Mouse (Mus musculus): Measurements from ENCODE around the gene Myo10. TPM values are rescaled to one million over a fixed set of nuclear protein-coding genes. Genes with fewer than 3 reads are reported as not detected.

Myo10 gene
- polyA plus RNA-seq, 1 experiment from 2014 or later, result 24.4 TPM

DNA sequence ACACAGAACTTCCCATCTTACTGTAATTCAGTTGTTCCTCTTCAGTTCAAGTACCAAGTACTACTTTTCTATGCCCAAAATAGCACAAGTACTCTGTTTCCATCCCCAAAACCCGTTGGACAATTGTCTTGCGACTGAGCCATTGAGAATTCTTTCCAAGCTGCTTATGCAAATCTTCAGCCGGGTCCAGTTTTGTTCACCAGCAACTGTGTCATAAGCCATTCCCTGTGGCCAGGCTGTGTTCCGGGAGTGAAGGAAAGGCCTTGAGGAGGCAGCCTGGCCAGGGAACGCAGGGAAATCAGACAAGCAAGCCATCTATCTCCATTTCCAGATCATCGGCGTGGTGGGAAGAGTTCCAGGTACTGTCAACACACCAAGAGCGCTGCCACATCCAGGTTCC lies 34.4 kb upstream of the Myo10 start:
- Histone ChIP-seq H3K9ac (no peak overlapping the region), H3K4me2 (replicated peaks) (no peak overlapping the region), H3K36me3 (replicated peaks; ENCODE audit: control insufficient read depth, insufficient read depth) (no peaks in the 10 kb centered on the region), H3K27ac (no peak overlapping the region), H3K9me3 (ENCODE audit: control insufficient read depth, low read length) (no peaks in the 10 kb centered on the region), H3K4me1 (replicated peaks; ENCODE audit: control insufficient read depth, insufficient read depth, low read length) (no peaks in the 10 kb centered on the region), H3K4me3 (replicated peaks; ENCODE audit: low read length) (no peak overlapping the region), H3K27me3 (ENCODE audit: control insufficient read depth, insufficient read depth, low read length) (no peaks in the 10 kb centered on the region)
- WGBS, result 81% methylated on average over 8 of the region's 8 CpGs
- ATAC-seq (ENCODE audit: low FRiP score) (no peak), DNase-seq (ENCODE audit: low spot score) (no peak)

DNA sequence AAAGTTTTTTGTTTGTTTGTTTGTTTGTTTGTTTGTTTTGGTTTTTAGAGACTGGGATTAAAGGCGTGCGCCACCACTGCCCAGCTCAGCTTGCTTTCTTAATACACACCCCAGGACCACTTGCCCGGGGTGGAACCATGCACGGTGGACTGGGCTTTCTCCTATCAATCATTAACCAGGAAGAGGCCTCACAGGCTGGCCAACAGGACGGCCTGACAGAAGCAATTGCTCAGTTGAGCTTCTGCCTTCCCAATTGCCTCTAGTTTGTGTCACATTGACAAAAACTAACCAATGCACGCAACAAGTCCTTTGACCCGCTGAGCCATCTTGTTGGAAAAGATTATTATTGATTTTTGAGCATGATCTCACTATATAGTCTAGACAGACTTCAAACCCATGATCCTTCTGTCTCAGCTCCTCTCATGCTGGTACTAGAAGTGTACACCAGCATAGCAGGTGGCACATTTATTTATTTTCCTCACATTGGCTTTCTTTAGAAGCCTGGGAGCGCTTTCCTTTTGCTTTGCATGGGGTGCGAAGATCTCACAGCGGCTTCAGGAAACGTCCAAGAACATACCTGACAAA lies 32.9 kb upstream of the Myo10 start:
- no peaks in the 10 kb centered on the region for H3K9me3 ChIP-seq (ENCODE audit: control insufficient read depth, low read length)
- H3K36me3 ChIP-seq (replicated peaks; ENCODE audit: control insufficient read depth, insufficient read depth), result no peaks in the 10 kb centered on the region
- no peaks in the 10 kb centered on the region for H3K27me3 ChIP-seq (ENCODE audit: control insufficient read depth, insufficient read depth, low read length)
- no peak for ATAC-seq (ENCODE audit: low FRiP score)
- no peak overlapping the region for H3K27ac ChIP-seq
- no peaks in the 10 kb centered on the region for H3K4me1 ChIP-seq (replicated peaks; ENCODE audit: control insufficient read depth, insufficient read depth, low read length)
- H3K4me2 ChIP-seq (replicated peaks), result no peak overlapping the region
- H3K4me3 ChIP-seq (replicated peaks; ENCODE audit: low read length), result no peak overlapping the region
- WGBS, result 81% methylated on average over 11 of the region's 11 CpGs
- H3K9ac ChIP-seq, result no peak overlapping the region
- DNase-seq (ENCODE audit: low spot score), result no peak

DNA sequence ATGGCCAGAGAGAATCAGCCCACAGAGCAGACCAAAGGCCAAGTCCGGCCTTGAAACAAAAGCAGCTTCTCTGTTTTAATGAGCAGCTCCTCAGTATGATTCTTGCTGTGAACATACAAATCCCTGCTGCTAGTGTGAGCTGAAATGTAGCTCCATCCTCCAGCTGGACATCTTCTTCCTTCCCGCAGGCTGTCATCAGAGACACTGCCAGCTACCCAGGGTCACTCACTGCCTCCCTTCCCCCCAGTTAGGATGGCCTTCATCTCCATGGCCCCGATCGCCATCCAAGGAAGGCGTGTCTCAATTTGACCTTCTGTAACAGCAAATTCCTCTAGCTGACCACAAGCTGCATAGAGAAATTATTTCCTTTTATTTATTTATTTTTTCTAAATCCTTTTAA lies 32.4 kb upstream of the Myo10 start:
- H3K9me3 ChIP-seq (ENCODE audit: control insufficient read depth, low read length), result no peaks in the 10 kb centered on the region
- no peaks in the 10 kb centered on the region for H3K4me1 ChIP-seq (replicated peaks; ENCODE audit: control insufficient read depth, insufficient read depth, low read length)
- DNase-seq (ENCODE audit: low spot score) (no peak), ATAC-seq (ENCODE audit: low FRiP score) (no peak)
- no peak overlapping the region for H3K27ac ChIP-seq
- no peaks in the 10 kb centered on the region for H3K36me3 ChIP-seq (replicated peaks; ENCODE audit: control insufficient read depth, insufficient read depth)
- H3K9ac ChIP-seq, result no peak overlapping the region
- H3K27me3 ChIP-seq (ENCODE audit: control insufficient read depth, insufficient read depth, low read length), result no peaks in the 10 kb centered on the region
- H3K4me3 ChIP-seq (replicated peaks; ENCODE audit: low read length), result no peak overlapping the region
- H3K4me2 ChIP-seq (replicated peaks), result no peak overlapping the region
- WGBS, result 82% methylated on average over 5 of the region's 5 CpGs

DNA sequence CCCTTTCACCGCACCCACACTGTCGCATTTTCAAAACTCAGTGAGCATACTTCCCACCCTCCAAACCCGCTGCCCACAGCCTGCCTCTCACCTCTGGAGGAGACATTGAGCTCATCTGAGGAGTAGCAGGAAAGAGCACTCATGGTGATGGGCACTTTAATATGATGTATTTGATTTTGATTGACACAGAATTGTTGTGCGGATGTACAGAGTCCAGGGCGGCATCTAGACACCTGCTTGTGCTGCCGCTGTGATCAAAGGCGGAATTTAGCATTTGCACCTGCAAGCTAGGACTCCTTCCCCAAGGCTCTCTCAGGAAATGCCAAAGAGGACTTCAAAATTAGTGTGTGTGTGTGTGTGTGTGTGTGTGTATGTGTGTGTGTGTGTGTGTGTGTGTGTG lies 31.4 kb upstream of the Myo10 start:
- H3K4me1 ChIP-seq (replicated peaks; ENCODE audit: control insufficient read depth, insufficient read depth, low read length), result no peaks in the 10 kb centered on the region
- H3K36me3 ChIP-seq (replicated peaks; ENCODE audit: control insufficient read depth, insufficient read depth), result no peaks in the 10 kb centered on the region
- H3K9ac ChIP-seq, result no peak overlapping the region
- no peaks in the 10 kb centered on the region for H3K27me3 ChIP-seq (ENCODE audit: control insufficient read depth, insufficient read depth, low read length)
- 89% methylated on average over 7 of the region's 7 CpGs for WGBS
- no peak overlapping the region for H3K4me3 ChIP-seq (replicated peaks; ENCODE audit: low read length)
- DNase-seq (ENCODE audit: low spot score), result no peak
- H3K4me2 ChIP-seq (replicated peaks), result no peak overlapping the region
- H3K9me3 ChIP-seq (ENCODE audit: control insufficient read depth, low read length), result no peaks in the 10 kb centered on the region
- no peak for ATAC-seq (ENCODE audit: low FRiP score)
- H3K27ac ChIP-seq, result no peak overlapping the region

DNA sequence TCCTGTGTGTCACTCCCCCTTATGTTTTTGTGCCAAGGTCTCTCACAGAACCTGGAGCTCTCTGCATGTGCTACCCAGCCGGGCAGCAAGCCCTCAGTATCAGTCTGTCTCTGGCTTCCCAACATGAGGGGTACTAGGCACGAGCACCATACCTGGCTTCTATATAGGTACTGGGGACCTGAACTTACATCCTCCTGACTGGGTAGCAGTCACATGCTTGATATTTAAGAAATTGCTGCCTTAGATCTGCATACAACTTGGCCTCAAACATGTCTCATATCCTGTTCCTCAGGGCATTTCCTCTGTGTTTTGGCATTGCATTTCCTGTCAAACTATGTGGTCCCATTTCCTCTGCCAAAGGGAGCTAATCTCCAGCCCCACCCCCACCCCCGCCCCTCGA lies 30.4 kb upstream of the Myo10 start:
- no peak overlapping the region for H3K27ac ChIP-seq
- H3K9me3 ChIP-seq (ENCODE audit: control insufficient read depth, low read length), result no peaks in the 10 kb centered on the region
- no peak overlapping the region for H3K4me2 ChIP-seq (replicated peaks)
- H3K36me3 ChIP-seq (replicated peaks; ENCODE audit: control insufficient read depth, insufficient read depth), result no peaks in the 10 kb centered on the region
- H3K27me3 ChIP-seq (ENCODE audit: control insufficient read depth, insufficient read depth, low read length), result no peaks in the 10 kb centered on the region
- 89% methylated on average over 4 of the region's 4 CpGs for WGBS
- H3K9ac ChIP-seq, result no peak overlapping the region
- ATAC-seq (ENCODE audit: low FRiP score) (no peak), DNase-seq (ENCODE audit: low spot score) (no peak)
- no peak overlapping the region for H3K4me3 ChIP-seq (replicated peaks; ENCODE audit: low read length)
- H3K4me1 ChIP-seq (replicated peaks; ENCODE audit: control insufficient read depth, insufficient read depth, low read length), result no peaks in the 10 kb centered on the region

DNA sequence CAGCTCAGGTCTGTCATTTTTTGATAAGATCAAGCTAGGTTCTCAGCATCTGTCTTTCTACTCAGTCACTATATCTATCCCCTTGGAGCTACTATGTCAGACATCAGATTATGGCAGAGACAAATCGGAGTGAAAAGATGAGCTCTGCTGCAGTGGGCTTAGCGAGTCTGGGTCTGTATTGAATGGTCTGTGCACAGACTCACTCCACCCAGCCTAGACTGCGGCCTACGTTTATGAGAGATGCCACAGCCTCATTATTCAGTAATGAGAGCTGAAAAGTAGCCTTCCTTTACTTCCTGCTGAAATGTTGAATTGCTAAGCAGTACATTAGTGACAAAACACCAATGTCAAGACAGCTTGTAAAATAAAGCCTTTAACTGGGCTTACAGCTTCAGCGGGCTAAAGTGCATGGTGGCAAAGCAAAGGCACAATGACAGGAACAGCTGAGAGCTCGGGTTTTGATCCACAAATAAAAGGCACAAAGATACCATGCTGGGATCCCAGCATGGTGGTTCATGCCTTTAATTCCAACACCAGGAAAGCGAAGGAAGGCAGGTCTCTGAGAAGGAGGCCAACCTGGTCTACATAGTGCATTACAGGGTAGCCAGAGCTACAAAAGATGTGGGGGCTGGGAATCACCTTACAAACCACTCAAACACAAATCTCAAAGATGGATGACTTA lies 28.7 kb upstream of the Myo10 start:
- Histone ChIP-seq H3K4me3 (replicated peaks; ENCODE audit: low read length) (no peak overlapping the region), H3K27ac (no peak overlapping the region), H3K9me3 (ENCODE audit: control insufficient read depth, low read length) (no peaks in the 10 kb centered on the region), H3K9ac (no peak overlapping the region), H3K36me3 (replicated peaks; ENCODE audit: control insufficient read depth, insufficient read depth) (no peaks in the 10 kb centered on the region), H3K27me3 (ENCODE audit: control insufficient read depth, insufficient read depth, low read length) (no peaks in the 10 kb centered on the region), H3K4me1 (replicated peaks; ENCODE audit: control insufficient read depth, insufficient read depth, low read length) (no peaks in the 10 kb centered on the region), H3K4me2 (replicated peaks) (no peak overlapping the region)
- 29% methylated on average over 7 of the region's 7 CpGs for WGBS
- no peak for ATAC-seq (ENCODE audit: low FRiP score)
- DNase-seq (ENCODE audit: low spot score), result no peak

DNA sequence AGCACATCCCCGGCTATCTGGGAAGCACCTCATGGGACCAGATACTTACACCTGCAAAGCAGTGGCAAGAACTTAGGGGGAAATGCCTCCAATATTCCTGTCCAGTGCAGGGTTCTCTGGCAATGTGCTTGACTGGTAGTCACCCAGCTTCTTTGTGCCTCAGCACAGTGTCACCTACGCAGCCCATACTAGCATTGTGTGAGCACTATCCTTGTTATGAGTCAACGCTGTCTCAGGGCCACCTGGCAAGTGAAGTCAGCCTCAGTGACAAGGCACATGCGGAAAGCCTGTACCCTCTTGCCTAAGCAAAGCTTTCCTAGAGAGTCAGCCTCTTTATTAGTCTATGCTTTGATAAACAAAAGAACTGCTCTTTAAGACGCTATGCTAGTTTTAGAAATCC lies 24.0 kb upstream of the Myo10 start:
- no peak for DNase-seq (ENCODE audit: low spot score)
- Histone ChIP-seq H3K9ac (no peak overlapping the region), H3K27me3 (ENCODE audit: control insufficient read depth, insufficient read depth, low read length) (no peaks in the 10 kb centered on the region), H3K4me3 (replicated peaks; ENCODE audit: low read length) (no peak overlapping the region), H3K4me1 (replicated peaks; ENCODE audit: control insufficient read depth, insufficient read depth, low read length) (no peaks in the 10 kb centered on the region), H3K36me3 (replicated peaks; ENCODE audit: control insufficient read depth, insufficient read depth) (no peaks in the 10 kb centered on the region), H3K4me2 (replicated peaks) (no peak overlapping the region), H3K9me3 (ENCODE audit: control insufficient read depth, low read length) (no peaks in the 10 kb centered on the region), H3K27ac (no peak overlapping the region)
- WGBS, result 90% methylated on average over 5 of the region's 5 CpGs
- no peak for ATAC-seq (ENCODE audit: low FRiP score)

DNA sequence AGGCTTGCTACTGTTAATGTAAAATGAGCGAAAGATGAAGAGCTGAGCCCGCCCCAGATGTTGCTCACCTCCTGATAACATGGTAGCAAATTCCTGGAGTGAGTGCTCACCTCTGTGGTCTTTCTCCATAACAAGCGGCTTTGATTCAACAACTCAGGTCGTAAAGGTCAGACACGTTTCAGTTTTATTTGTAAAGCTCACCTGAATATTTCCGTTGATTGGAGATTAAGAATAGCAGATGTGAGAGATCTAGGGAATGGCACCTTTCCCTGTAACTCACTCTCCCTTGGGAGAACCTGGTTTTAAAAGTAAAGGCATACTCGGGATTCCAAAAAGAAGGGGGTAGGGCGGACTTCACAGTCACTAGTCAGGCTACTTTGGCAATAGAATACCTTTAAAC lies 20.0 kb upstream of the Myo10 start:
- Histone ChIP-seq H3K27ac (no peak overlapping the region), H3K9me3 (ENCODE audit: control insufficient read depth, low read length) (no peaks in the 10 kb centered on the region), H3K9ac (no peak overlapping the region), H3K36me3 (replicated peaks; ENCODE audit: control insufficient read depth, insufficient read depth) (no peaks in the 10 kb centered on the region), H3K4me2 (replicated peaks) (no peak overlapping the region), H3K4me1 (replicated peaks; ENCODE audit: control insufficient read depth, insufficient read depth, low read length) (no peaks in the 10 kb centered on the region), H3K27me3 (ENCODE audit: control insufficient read depth, insufficient read depth, low read length) (no peaks in the 10 kb centered on the region), H3K4me3 (replicated peaks; ENCODE audit: low read length) (no peak overlapping the region)
- DNase-seq (ENCODE audit: low spot score) (no peak), ATAC-seq (ENCODE audit: low FRiP score) (no peak)
- WGBS, result 86% methylated on average over 8 of the region's 8 CpGs

DNA sequence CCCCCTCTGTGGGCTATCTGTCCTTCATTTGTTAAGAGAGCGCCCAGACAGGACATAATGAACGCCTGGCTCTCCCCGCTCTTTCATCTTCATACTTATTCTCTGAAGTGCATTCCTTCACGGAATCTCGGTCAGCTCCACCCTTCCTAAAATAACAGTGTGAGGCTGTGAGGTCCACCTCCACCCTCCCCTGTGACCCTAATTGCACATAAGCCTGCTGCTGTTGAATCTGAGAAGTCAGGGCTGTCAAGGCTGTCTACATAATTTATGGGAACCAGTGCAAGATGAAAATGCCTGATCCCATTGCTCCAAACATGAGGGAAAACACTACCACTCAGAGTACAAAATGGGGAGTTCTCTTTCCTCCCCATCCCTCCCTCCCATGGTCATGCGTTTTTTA lies 19.0 kb upstream of the Myo10 start:
- ATAC-seq (ENCODE audit: low FRiP score) (no peak), DNase-seq (ENCODE audit: low spot score) (no peak)
- Histone ChIP-seq H3K9ac (no peak overlapping the region), H3K4me3 (replicated peaks; ENCODE audit: low read length) (no peak overlapping the region), H3K4me2 (replicated peaks) (no peak overlapping the region), H3K4me1 (replicated peaks; ENCODE audit: control insufficient read depth, insufficient read depth, low read length) (no peaks in the 10 kb centered on the region), H3K27ac (no peak overlapping the region), H3K9me3 (ENCODE audit: control insufficient read depth, low read length) (no peaks in the 10 kb centered on the region), H3K27me3 (ENCODE audit: control insufficient read depth, insufficient read depth, low read length) (no peaks in the 10 kb centered on the region), H3K36me3 (replicated peaks; ENCODE audit: control insufficient read depth, insufficient read depth) (no peaks in the 10 kb centered on the region)
- WGBS, result 67% methylated on average over 6 of the region's 6 CpGs

DNA sequence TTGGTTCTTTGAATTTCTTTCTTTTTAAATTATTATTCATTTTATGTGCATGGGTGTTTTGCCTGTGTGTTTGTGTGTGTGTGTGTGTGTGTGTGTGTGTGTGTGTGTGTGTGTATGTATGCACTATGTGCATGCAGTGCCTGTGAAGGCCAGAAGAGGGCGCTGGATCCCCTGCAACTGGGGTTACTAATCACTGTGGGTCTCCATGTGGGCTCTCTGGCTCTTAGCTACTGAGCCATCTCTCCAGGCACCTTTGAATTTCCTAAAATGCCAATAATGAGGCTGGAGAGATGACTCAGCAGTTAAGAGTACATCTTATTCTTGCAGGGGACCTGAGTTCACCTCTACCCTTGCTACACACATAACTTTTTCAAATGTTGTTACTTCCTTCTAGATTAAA lies 18.1 kb upstream of the Myo10 start:
- Histone ChIP-seq H3K9ac (no peak overlapping the region), H3K4me3 (replicated peaks; ENCODE audit: low read length) (no peak overlapping the region), H3K27me3 (ENCODE audit: control insufficient read depth, insufficient read depth, low read length) (no peaks in the 10 kb centered on the region), H3K4me2 (replicated peaks) (no peak overlapping the region), H3K27ac (no peak overlapping the region), H3K36me3 (replicated peaks; ENCODE audit: control insufficient read depth, insufficient read depth) (no peaks in the 10 kb centered on the region), H3K4me1 (replicated peaks; ENCODE audit: control insufficient read depth, insufficient read depth, low read length) (no peaks in the 10 kb centered on the region), H3K9me3 (ENCODE audit: control insufficient read depth, low read length) (no peaks in the 10 kb centered on the region)
- DNase-seq (ENCODE audit: low spot score) (no peak), ATAC-seq (ENCODE audit: low FRiP score) (no peak)
- WGBS, result 81% methylated on average over 1 of the region's 1 CpGs
